Mouse (Mus musculus): ENCODE measurements around the gene Sptb. TPM values are rescaled to one million over a fixed set of nuclear protein-coding genes. Genes with fewer than 3 reads are reported as not detected.

Gene Sptb
- polyA plus RNA-seq, 1 experiment from 2014 or later: 0.37 TPM

DNA sequence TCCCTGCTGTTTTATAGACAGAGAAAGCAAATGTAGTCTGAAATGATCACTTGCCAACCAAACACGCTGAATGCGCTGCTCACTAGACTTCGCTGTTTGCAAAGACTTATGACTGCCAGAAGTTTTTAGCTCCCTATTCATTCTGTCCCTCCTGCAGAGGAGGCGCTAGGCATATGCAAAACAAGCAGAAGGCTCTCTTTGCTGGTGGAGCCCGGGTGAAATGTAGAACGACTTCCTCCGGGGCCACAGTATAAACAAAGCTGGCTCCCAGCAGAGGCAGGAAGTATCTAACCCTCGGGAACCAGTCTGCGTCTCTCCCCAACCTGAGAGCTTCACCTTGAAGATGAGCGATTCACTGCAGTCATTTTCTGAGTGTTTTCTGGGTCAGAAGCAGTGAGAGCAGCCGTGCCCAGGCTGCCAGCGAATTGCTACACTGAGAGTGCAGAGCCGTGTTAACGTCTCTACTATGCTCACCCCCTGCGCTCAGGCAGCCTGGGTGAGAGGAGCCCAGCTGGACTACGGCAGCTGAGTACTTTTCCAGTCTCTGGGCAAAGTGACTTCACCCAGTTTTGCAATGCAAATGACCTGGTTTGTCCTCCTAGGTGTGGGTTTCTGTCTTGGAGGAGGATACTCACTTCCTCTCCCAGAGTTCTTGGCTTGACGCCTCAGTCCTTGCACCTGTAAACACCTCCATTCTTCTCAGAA is 15.4 kb downstream of the Sptb start:
- peak; percentile 40 for DNase-seq (ENCODE audit: low spot score)
- ATAC-seq (replicated peaks; ENCODE audit: low FRiP score, low read depth): 0 out of 2 replicates have a peak, but pooled peaks have one; percentile 7
- no peak overlapping the region for H3K4me3 ChIP-seq (replicated peaks; ENCODE audit: low read depth, low read length)
- H3K9ac ChIP-seq (ENCODE audit: low read depth, low read length): no peak overlapping the region
- H3K27me3 ChIP-seq (ENCODE audit: insufficient read depth, low read length): no peaks in the 10 kb centered on the region
- no peak overlapping the region for H3K27ac ChIP-seq
- no peak for TF ChIP-seq CTCF (IDR thresholded peaks at IDR 0.05; ENCODE audit: low read depth)
- peak overlapping the region; percentile 46 for H3K4me2 ChIP-seq (ENCODE audit: low read length)
- no peaks in the 10 kb centered on the region for H3K36me3 ChIP-seq (ENCODE audit: insufficient read depth, low read length)
- WGBS: 7% methylated on average over 17 of the region's 17 CpGs
- no peaks in the 10 kb centered on the region for H3K9me3 ChIP-seq (replicated peaks; ENCODE audit: low read length)
- H3K4me1 ChIP-seq (replicated peaks; ENCODE audit: insufficient read depth, low read length): no peaks in the 10 kb centered on the region

DNA sequence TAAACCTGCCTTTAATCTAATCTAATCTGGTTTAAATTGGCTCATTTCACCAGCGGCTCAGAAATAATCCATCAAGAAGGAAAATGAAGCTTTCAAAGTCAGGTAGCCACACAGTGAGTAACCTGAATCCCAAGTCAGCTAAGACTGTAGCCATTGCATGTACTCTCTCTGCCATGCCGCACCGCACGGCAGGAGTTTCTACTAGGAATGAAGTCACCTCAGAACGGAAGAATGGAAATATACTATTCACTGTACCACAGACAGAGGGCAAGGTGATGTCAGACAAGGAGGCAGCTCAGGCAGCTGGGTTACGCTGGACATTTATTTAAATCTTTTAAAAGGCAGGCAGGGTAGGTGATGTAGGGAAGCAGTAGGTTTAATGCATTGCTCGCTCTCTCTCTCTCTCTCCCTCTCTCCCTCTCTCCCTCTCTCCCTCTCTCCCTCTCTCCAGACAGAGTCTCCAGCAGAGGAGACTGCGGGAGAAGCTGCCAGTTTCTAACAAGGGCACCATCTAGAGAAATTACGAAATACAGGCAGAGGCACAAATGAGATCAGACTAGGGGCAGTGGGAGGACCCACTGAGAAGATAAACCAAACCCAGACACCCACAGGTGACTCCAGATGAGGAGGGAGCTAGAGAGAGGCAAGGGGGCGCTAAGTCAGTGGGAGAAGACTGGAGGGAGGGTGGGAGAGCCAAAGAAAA is 22.7 kb downstream of the Sptb start:
- H3K9ac ChIP-seq (ENCODE audit: low read depth, low read length): no peak overlapping the region
- H3K4me1 ChIP-seq (replicated peaks; ENCODE audit: insufficient read depth, low read length): no peaks in the 10 kb centered on the region
- DNase-seq (ENCODE audit: low spot score): no peak
- H3K9me3 ChIP-seq (replicated peaks; ENCODE audit: low read length): no peaks in the 10 kb centered on the region
- H3K4me3 ChIP-seq (replicated peaks; ENCODE audit: low read depth, low read length): no peak overlapping the region
- WGBS: 72% methylated on average over 10 of the region's 10 CpGs
- no peak overlapping the region for H3K27ac ChIP-seq
- no peak for ATAC-seq (replicated peaks; ENCODE audit: low FRiP score, low read depth)
- H3K4me2 ChIP-seq (ENCODE audit: low read length): no peak overlapping the region
- H3K27me3 ChIP-seq (ENCODE audit: insufficient read depth, low read length): no peaks in the 10 kb centered on the region
- H3K36me3 ChIP-seq (ENCODE audit: insufficient read depth, low read length): no peaks in the 10 kb centered on the region
- TF ChIP-seq CTCF (IDR thresholded peaks at IDR 0.05; ENCODE audit: low read depth): no peak

DNA sequence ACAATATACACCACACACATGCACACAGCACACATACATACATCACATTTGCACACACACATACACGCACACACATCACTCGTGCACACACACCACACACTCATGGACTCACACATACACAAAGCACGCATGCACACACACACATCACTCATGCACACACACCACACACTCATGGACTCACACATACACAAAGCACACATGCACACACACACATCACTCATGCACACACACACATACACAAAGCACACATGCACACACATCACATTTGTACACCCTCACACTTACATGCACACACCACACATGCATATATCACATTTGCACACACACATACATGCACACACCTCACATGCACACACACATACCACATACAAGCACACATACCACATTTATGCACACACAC is 24.7 kb downstream of the Sptb start:
- no peaks in the 10 kb centered on the region for H3K36me3 ChIP-seq (ENCODE audit: insufficient read depth, low read length)
- no peaks in the 10 kb centered on the region for H3K4me1 ChIP-seq (replicated peaks; ENCODE audit: insufficient read depth, low read length)
- H3K9me3 ChIP-seq (replicated peaks; ENCODE audit: low read length): no peaks in the 10 kb centered on the region
- no peak overlapping the region for H3K4me2 ChIP-seq (ENCODE audit: low read length)
- H3K9ac ChIP-seq (ENCODE audit: low read depth, low read length): no peak overlapping the region
- ATAC-seq (replicated peaks; ENCODE audit: low FRiP score, low read depth) (no peak), DNase-seq (ENCODE audit: low spot score) (no peak)
- 92% methylated on average over 3 of the region's 3 CpGs for whole genome bisulfite sequencing
- H3K27ac ChIP-seq: no peak overlapping the region
- H3K27me3 ChIP-seq (ENCODE audit: insufficient read depth, low read length): no peaks in the 10 kb centered on the region
- H3K4me3 ChIP-seq (replicated peaks; ENCODE audit: low read depth, low read length): no peak overlapping the region
- no peak for TF ChIP-seq CTCF (IDR thresholded peaks at IDR 0.05; ENCODE audit: low read depth)

DNA sequence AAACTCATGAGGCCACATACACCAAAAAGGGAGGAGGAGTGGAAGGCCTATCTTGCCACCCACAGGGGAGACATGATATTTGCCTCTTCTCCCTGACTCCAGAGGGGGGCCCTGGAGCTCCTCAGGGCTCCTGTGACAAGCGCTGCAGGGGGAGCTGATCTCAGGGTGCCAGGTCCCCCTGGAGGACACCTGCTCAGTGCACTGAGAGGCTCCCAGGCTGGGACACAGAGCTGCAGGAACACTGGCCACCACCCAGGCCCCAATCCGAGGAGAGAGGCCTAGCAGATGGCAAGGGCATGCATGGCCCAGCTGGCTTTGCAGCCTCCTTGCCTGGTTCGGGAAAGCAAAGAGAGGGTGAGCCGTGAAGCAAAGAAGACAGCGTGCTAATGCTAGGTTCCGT is 25.9 kb downstream of the Sptb start:
- Histone ChIP-seq H3K4me2 (ENCODE audit: low read length) (no peak overlapping the region), H3K9ac (ENCODE audit: low read depth, low read length) (no peak overlapping the region), H3K4me1 (replicated peaks; ENCODE audit: insufficient read depth, low read length) (no peaks in the 10 kb centered on the region), H3K9me3 (replicated peaks; ENCODE audit: low read length) (no peaks in the 10 kb centered on the region), H3K36me3 (ENCODE audit: insufficient read depth, low read length) (no peaks in the 10 kb centered on the region), H3K27ac (no peak overlapping the region), H3K27me3 (ENCODE audit: insufficient read depth, low read length) (no peaks in the 10 kb centered on the region), H3K4me3 (replicated peaks; ENCODE audit: low read depth, low read length) (no peak overlapping the region)
- 53% methylated on average over 6 of the region's 6 CpGs for WGBS
- DNase-seq (ENCODE audit: low spot score) (no peak), ATAC-seq (replicated peaks; ENCODE audit: low FRiP score, low read depth) (no peak)
- TF ChIP-seq CTCF (IDR thresholded peaks at IDR 0.05; ENCODE audit: low read depth): no peak

DNA sequence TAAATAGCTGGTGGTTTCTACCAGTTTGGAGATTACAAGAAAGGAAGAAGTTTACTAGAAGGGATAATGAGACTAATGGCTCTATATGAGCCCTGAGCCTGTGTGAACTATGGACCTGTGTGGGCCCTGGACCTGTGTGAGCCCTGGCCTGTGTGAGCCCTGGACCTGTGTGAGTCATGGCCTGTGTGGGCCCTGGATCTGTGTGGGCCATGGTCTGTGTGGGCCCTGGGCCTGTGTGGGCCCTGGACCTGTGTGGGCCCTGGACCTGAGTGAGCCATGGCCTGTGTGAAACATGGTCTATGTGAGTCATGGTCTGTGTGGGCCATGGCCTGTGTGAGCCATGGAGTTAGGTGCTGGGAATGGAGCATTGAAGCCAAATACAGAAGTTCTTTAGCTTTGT is 28.4 kb downstream of the Sptb start:
- Histone ChIP-seq H3K27me3 (ENCODE audit: insufficient read depth, low read length) (no peaks in the 10 kb centered on the region), H3K9ac (ENCODE audit: low read depth, low read length) (no peak overlapping the region), H3K4me1 (replicated peaks; ENCODE audit: insufficient read depth, low read length) (no peaks in the 10 kb centered on the region), H3K27ac (no peak overlapping the region), H3K36me3 (ENCODE audit: insufficient read depth, low read length) (no peaks in the 10 kb centered on the region), H3K4me3 (replicated peaks; ENCODE audit: low read depth, low read length) (no peak overlapping the region), H3K4me2 (ENCODE audit: low read length) (no peak overlapping the region), H3K9me3 (replicated peaks; ENCODE audit: low read length) (no peaks in the 10 kb centered on the region)
- no peak for TF ChIP-seq CTCF (IDR thresholded peaks at IDR 0.05; ENCODE audit: low read depth)
- DNase-seq (ENCODE audit: low spot score) (no peak), ATAC-seq (replicated peaks; ENCODE audit: low FRiP score, low read depth) (no peak)

DNA sequence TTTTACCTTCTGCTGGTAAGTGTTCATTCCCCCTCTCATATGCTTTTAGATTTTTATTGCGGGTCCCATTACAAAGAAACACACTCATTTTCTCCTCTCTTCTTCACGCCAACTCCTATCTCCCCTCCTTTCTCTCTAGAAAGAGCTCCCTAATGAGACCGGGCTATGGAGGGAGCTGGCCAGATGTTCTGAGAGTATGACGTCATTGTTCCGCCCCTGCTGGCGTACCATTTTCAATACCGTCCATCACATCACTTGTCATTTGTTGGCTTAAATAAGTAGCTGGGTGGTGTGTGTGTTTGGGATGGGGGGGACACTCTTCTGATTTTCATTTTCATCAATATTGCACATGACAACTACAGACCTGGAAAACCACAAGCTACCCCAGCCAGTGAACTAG is 33.3 kb downstream of the Sptb start:
- no peaks in the 10 kb centered on the region for H3K27me3 ChIP-seq (ENCODE audit: insufficient read depth, low read length)

More for the DNA sequence above, 33.3 kb downstream of the Sptb start:
- Histone ChIP-seq H3K27ac (no peak overlapping the region), H3K4me1 (replicated peaks; ENCODE audit: insufficient read depth, low read length) (no peaks in the 10 kb centered on the region), H3K9me3 (replicated peaks; ENCODE audit: low read length) (no peaks in the 10 kb centered on the region), H3K4me2 (ENCODE audit: low read length) (no peak overlapping the region), H3K36me3 (ENCODE audit: insufficient read depth, low read length) (no peaks in the 10 kb centered on the region), H3K4me3 (replicated peaks; ENCODE audit: low read depth, low read length) (no peak overlapping the region), H3K9ac (ENCODE audit: low read depth, low read length) (no peak overlapping the region)
- 78% methylated on average over 7 of the region's 7 CpGs for WGBS
- no peak for DNase-seq (ENCODE audit: low spot score)
- ATAC-seq (replicated peaks; ENCODE audit: low FRiP score, low read depth): no peak
- no peak for TF ChIP-seq CTCF (IDR thresholded peaks at IDR 0.05; ENCODE audit: low read depth)
